Mouse (Mus musculus): ENCODE data around the gene Sh3bgrl3. TPM values are rescaled to one million over a fixed set of nuclear protein-coding genes. Genes with fewer than 3 reads are reported as not detected.
A peak's percentile ranks its signal among the peaks of the same experiment; 100 is the strongest.

Gene Sh3bgrl3
- total and polyA plus RNA-seq, 3 experiments, result 122 to 414 TPM; not detected in 1

- H3K36me3 ChIP-seq (ENCODE audit: control insufficient read depth in 1 of 2, insufficient read depth in 2 of 2, low read length in 2 of 2), result peaks cover 0 to 15% of the 10 kb centered on the region in 2 experiments; a peak in 2 of 4 replicates
- no peaks in the 10 kb centered on the region for H3K27me3 ChIP-seq (ENCODE audit: control insufficient read depth in 1 of 2, insufficient read depth in 2 of 2, low read length in 2 of 2)
- DNase-seq (ENCODE audit: low read depth, low spot score), result peak; percentile 69
- TF ChIP-seq TBP (IDR thresholded peaks at IDR 0.05; ENCODE audit: low read depth, low read length) (0 out of 2 replicates have a peak, but pooled peaks have one; percentile 14), JUND (IDR thresholded peaks at IDR 0.05; ENCODE audit: low read depth, low read length) (no peak), ZKSCAN1 (IDR thresholded peaks at IDR 0.05; ENCODE audit: low read depth, low read length) (no peak)
- peaks cover 9 to 26% of the 10 kb centered on the region in 2 experiments for H3K4me1 ChIP-seq (ENCODE audit: control insufficient read depth in 1 of 2, insufficient read depth in 2 of 2, low read length in 2 of 2)
- peak overlapping the region; percentile 58 for H3K27ac ChIP-seq (ENCODE audit: control insufficient read depth, low read depth, low read length)
- no peaks in the 10 kb centered on the region; the same call in 1 of the 2 replicates for H3K79me2 ChIP-seq (ENCODE audit: control insufficient read depth, insufficient read depth, low read length, poor library complexity)
- no peak overlapping the region for H3K4me3 ChIP-seq (ENCODE audit: control insufficient read depth in 1 of 2, insufficient read depth in 1 of 2, low read depth in 2 of 2, low read length in 2 of 2)
- H3K9ac ChIP-seq (ENCODE audit: control insufficient read depth, low read depth, low read length, poor library complexity, severe bottlenecking), result no peak overlapping the region; the same call in 1 of the 2 replicates
- no peaks in the 10 kb centered on the region for H3K9me3 ChIP-seq (replicated peaks; ENCODE audit: insufficient read depth, low read length)
Observed at GRCm38 (mm10) chr4:134117012-134117411, 11.6 kb downstream of the Sh3bgrl3 start.

GRCm38 (mm10) chr4:134116501-134116900 lies 12.1 kb downstream of the Sh3bgrl3 start:
- H3K36me3 ChIP-seq (ENCODE audit: control insufficient read depth in 1 of 2, insufficient read depth in 2 of 2, low read length in 2 of 2), result peaks cover 0 to 15% of the 10 kb centered on the region in 2 experiments; a peak in 2 of 4 replicates
- no peaks in the 10 kb centered on the region for H3K27me3 ChIP-seq (ENCODE audit: control insufficient read depth in 1 of 2, insufficient read depth in 2 of 2, low read length in 2 of 2)
- H3K4me1 ChIP-seq (ENCODE audit: control insufficient read depth in 1 of 2, insufficient read depth in 2 of 2, low read length in 2 of 2), result peaks cover 9 to 28% of the 10 kb centered on the region in 2 experiments
- no peak overlapping the region for H3K4me3 ChIP-seq (ENCODE audit: control insufficient read depth in 1 of 2, insufficient read depth in 1 of 2, low read depth in 2 of 2, low read length in 2 of 2)
- DNase-seq (ENCODE audit: low read depth, low spot score), result no peak
- H3K79me2 ChIP-seq (ENCODE audit: control insufficient read depth, insufficient read depth, low read length, poor library complexity), result no peaks in the 10 kb centered on the region; the same call in 1 of the 2 replicates
- H3K9ac ChIP-seq (ENCODE audit: control insufficient read depth, low read depth, low read length, poor library complexity, severe bottlenecking), result no peak overlapping the region
- no peak for TF ChIP-seq POLR2AphosphoS5 (IDR thresholded peaks at IDR 0.05; ENCODE audit: borderline replicate concordance, low read depth, low read length)
- no peak for TF ChIP-seq POLR2AphosphoS2 (IDR thresholded peaks at IDR 0.05; ENCODE audit: low read length)
- TF ChIP-seq ZC3H11A (IDR thresholded peaks at IDR 0.05; ENCODE audit: low read depth, low read length), result no peak
- no peak for TF ChIP-seq NRF1 (IDR thresholded peaks at IDR 0.05; ENCODE audit: insufficient read depth, low read depth, low read length, poor library complexity, severe bottlenecking)
- no peak for TF ChIP-seq RCOR1 (IDR thresholded peaks at IDR 0.05; ENCODE audit: low read depth, low read length)
- no peak for TF ChIP-seq MAZ (IDR thresholded peaks at IDR 0.05; ENCODE audit: low read depth, low read length)
- no peak for TF ChIP-seq JUND (IDR thresholded peaks at IDR 0.05; ENCODE audit: low read depth, low read length)
- TF ChIP-seq HCFC1 (IDR thresholded peaks at IDR 0.05; ENCODE audit: low read depth, low read length), result no peak
- no peak for TF ChIP-seq MYB (IDR thresholded peaks at IDR 0.05; ENCODE audit: low read depth, low read length)
- no peak for TF ChIP-seq CHD1 (IDR thresholded peaks at IDR 0.05; ENCODE audit: low read depth, low read length)
- no peak for TF ChIP-seq CTCF (IDR thresholded peaks at IDR 0.05 in 2 of 3, conservative IDR thresholded peaks at IDR 0.05 in 1 of 3; ENCODE audit: control insufficient read depth in 1 of 3, insufficient read depth in 1 of 3, low read depth in 2 of 3, low read length in 3 of 3, poor library complexity in 1 of 3, severe bottlenecking in 1 of 3)
- no peak for TF ChIP-seq NELFE (IDR thresholded peaks at IDR 0.05; ENCODE audit: low read depth, low read length)
- TF ChIP-seq KAT2A (conservative IDR thresholded peaks at IDR 0.05; ENCODE audit: low read depth, low read length), result no peak
- no peak for TF ChIP-seq SMC3 (IDR thresholded peaks at IDR 0.05; ENCODE audit: low read depth, low read length)
- no peak for TF ChIP-seq E2F4 (IDR thresholded peaks at IDR 0.05; ENCODE audit: borderline replicate concordance, low read depth, low read length)
- no peak for TF ChIP-seq ZKSCAN1 (IDR thresholded peaks at IDR 0.05; ENCODE audit: low read depth, low read length)
- H3K9me3 ChIP-seq (replicated peaks; ENCODE audit: insufficient read depth, low read length), result no peaks in the 10 kb centered on the region
- peak overlapping the region; percentile 22; the same call in 1 of the 2 replicates for H3K27ac ChIP-seq (ENCODE audit: control insufficient read depth, low read depth, low read length)

Measured in MEL (cell line).